Mouse (Mus musculus) layer of hippocampus, adult 6 months (tissue): Measurements from ENCODE around the gene Olfr1309. TPM values are rescaled to one million over a fixed set of nuclear protein-coding genes. Genes with fewer than 3 reads are reported as not detected.

ENCODE experiments used
- long read RNA-seq, 2 experiments: library from polyadenylated mRNA; unstranded; transcript quantifications; one replicate each; pipeline ENCODE4 v2.0.0; 2019 to 2020
- polyA plus RNA-seq: library from polyadenylated mRNA; unstranded; fragments of <200 nt; fragmentation: Nextera tagmentation; gene quantifications from 2 replicates; pipeline ENCODE4 v1.2.3, GENCODE M21; 2021

Olfr1309 gene
- polyA plus RNA-seq: not detected in 2 replicates
- long read RNA-seq, experiment 1: 0 reads
- long read RNA-seq, experiment 2: 0 reads

GRCm38 (mm10) chr2:111990181-111990580 lies at the start of gene Olfr1309:
Gene Olfr1309, minus strand, starts transcription at chr2:111990281.

GRCm38 (mm10) chr2:112024312-112024711 lies 34.2 kb upstream of the Olfr1309 start, which contains the start of gene Olfr1311:
Gene Olfr1311, minus strand, starts transcription at chr2:112024412.

GRCm38 (mm10) chr2:112012608-112013007 lies 22.5 kb upstream of the Olfr1309 start, which contains the start of gene Olfr1310:
Gene Olfr1310, minus strand, starts transcription at chr2:112012708.

GRCm38 (mm10) chr2:111964844-111965243 lies 25.2 kb downstream of the Olfr1309 start, which contains the start of gene Olfr1308:
Gene Olfr1308, minus strand, starts transcription at chr2:111964944.

GRCm38 (mm10) chr2:111949340-111949739 lies 40.7 kb downstream of the Olfr1309 start, which contains the start of gene Olfr1307:
Gene Olfr1307, minus strand, starts transcription at chr2:111949440.

Other genes starting within 250 kb of the Olfr1309 start
- gene Olfr1301, start 239.3 kb downstream of the Olfr1309 start, polyA plus RNA-seq: not detected in 2 replicates
- gene Olfr1302, start 212.9 kb downstream of the Olfr1309 start, polyA plus RNA-seq: not detected in 2 replicates
- not detected in 2 replicates for gene Olfr1303, start 169.9 kb downstream of the Olfr1309 start, polyA plus RNA-seq
- not detected in 2 replicates for gene Olfr1305, start 113.1 kb downstream of the Olfr1309 start, polyA plus RNA-seq
- gene Olfr1306, start 74.0 kb downstream of the Olfr1309 start, polyA plus RNA-seq: not detected in 2 replicates
- gene Olfr1307, start 40.8 kb downstream of the Olfr1309 start, polyA plus RNA-seq: not detected in 2 replicates
- gene Olfr1308, start 25.3 kb downstream of the Olfr1309 start, polyA plus RNA-seq: not detected in 2 replicates
- gene Olfr1310, start 22.4 kb upstream of the Olfr1309 start, polyA plus RNA-seq: not detected in 2 replicates
- not detected in 2 replicates for gene Olfr1311, start 34.1 kb upstream of the Olfr1309 start, polyA plus RNA-seq
- not detected in 2 replicates for gene Olfr1312, start 60.0 kb upstream of the Olfr1309 start, polyA plus RNA-seq
- not detected in 2 replicates for gene Olfr1313, start 87.6 kb upstream of the Olfr1309 start, polyA plus RNA-seq
- gene Olfr1314, start 106.5 kb upstream of the Olfr1309 start, polyA plus RNA-seq: not detected in 2 replicates
- gene Olfr1315-ps1, start 125.2 kb upstream of the Olfr1309 start, polyA plus RNA-seq: not detected in 2 replicates
- gene Olfr1316, start 144.7 kb upstream of the Olfr1309 start, polyA plus RNA-seq: not detected in 2 replicates
- not detected in 2 replicates for gene Olfr1317, start 150.0 kb upstream of the Olfr1309 start, polyA plus RNA-seq
- gene Olfr1318, start 163.9 kb upstream of the Olfr1309 start, polyA plus RNA-seq: not detected in 2 replicates
- gene Lpcat4, start 249.2 kb upstream of the Olfr1309 start, polyA plus RNA-seq: 28.9 and 32.7 TPM in 2 replicates